Mouse (Mus musculus) CD4-positive helper T cell, adult 2 months (primary cell): ENCODE measurements around the gene Enc1.

ENCODE experiments used
- DNase-seq: peaks from one replicate; pipeline ENCODE4 v3.0.0-alpha.2; 2012; ENCODE audit warnings: low read depth, missing footprints, low spot score

The Enc1 gene

GRCm38 (mm10) chr13:97240965-97241786 is at the start of gene Enc1:
Gene Enc1 (plus strand): TSS chr13:97241105.
- peak; percentile 96 for DNase-seq

DNA sequence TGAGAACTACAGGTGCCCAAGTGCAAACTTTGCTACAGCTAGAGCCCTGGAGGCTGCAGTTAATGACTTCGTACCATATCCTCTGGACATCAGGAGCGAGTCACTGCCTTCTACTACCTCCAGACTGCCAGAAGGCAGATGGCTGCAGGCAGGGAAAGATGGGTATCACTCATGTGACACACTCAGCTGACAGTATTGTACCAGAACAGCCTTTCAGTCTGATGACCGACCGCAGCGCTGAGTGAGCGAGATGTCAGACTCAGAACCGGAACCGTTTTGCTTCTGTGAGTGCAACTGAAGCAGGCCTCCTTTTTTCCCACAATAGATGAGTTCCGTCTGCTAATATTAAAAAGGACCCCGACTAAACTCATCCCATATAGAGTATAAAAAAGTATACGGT is 48.3 kb upstream of the Enc1 start:
- no peak for DNase-seq

GRCm38 (mm10) chr13:97193420-97193819 is 47.5 kb upstream of the Enc1 start:
- no peak for DNase-seq

DNA sequence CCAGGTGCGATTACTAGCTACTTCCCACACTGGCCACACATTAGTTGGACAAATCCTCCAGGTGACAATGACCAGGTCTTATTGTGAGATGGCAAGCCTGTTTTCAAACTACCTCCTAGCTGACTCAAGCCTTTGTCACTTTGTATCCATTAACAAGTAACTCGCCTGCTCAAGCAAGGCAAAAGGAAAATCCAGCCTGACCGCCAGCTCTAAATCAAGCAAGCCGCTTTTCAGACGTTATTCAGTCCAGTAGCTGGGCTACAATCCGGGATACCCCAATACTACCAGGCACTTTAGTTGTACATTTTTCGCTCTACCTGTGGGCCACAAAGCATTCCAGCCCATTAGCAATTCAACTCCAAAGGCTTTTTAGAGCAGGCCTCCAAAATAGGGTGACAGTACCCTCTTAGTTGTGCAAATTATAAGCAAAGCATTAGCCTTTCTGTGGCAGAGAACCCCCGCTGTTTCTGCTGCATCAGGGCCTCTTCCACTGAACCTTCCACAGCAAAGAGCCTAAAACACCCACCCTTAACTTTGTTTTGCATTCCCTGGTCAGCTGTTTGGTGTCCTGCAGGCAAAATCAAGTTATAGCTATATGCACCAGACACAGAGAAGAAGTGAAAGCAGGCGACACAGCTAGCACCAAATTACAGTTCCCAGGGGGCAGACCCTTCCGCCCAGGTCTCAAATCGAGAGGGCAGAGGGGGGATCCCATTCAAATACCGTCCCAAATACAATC is 44.5 kb upstream of the Enc1 start:
- no peak for DNase-seq

DNA sequence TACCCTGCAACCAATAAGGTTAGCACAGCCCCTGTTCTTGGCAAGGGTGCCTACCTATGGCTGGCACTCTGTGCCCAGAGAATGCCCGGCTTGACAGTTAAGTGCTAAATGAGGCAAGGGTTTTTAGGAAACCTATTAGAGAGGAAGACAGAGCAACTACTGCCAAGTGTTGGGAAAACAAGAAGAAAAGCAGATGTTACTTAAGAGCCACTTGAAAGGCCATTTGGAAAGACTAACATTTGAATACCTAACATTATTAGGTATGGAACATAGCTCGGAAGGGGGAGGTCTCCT is 44.0 kb upstream of the Enc1 start:
- no peak for DNase-seq

GRCm38 (mm10) chr13:97197932-97198562 is 42.9 kb upstream of the Enc1 start, which contains the start of gene Hexb:
Gene Hexb (minus strand): TSS chr13:97198357.
- DNase-seq = peak; percentile 90

DNA sequence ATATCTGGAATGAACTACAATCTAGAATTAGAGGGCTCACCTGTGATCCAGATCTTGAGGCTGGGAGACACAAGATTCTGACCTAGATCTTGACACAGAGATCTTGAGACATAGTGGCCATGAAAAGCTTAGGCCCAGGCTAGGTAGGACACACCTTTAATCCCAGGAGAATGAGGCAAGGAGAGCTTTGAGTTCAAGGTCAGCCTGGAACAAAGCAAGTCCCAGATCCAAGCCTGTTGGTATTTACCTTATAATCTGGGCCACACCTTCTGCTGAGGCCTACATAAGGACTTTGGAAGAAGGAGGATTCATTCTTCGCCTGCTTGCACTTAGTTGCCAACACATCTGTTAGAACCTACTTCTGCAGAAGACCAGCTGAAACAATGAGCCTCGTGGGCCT is 41.8 kb upstream of the Enc1 start:
- DNase-seq = no peak

GRCm38 (mm10) chr13:97201076-97201475 is 39.8 kb upstream of the Enc1 start:
- DNase-seq = no peak

DNA sequence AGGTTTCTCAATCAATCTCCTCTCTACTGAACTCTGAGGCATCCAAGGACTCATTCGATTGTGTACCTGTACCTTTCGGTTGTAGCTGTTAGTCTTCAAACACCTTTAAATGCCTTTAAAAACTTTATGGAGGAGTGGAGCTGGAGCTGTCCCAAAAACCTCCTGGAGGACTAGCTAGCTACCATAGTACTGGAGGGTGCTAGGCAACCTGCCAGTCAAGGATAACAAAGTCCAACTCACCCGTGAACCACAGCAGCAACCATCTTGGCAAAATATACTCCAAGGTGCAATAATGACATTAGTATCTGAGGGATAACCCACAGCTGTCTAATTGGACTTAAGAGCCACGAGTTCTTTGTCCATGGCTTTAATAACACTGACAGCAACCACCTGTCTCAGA is 39.0 kb upstream of the Enc1 start:
- DNase-seq = no peak

DNA sequence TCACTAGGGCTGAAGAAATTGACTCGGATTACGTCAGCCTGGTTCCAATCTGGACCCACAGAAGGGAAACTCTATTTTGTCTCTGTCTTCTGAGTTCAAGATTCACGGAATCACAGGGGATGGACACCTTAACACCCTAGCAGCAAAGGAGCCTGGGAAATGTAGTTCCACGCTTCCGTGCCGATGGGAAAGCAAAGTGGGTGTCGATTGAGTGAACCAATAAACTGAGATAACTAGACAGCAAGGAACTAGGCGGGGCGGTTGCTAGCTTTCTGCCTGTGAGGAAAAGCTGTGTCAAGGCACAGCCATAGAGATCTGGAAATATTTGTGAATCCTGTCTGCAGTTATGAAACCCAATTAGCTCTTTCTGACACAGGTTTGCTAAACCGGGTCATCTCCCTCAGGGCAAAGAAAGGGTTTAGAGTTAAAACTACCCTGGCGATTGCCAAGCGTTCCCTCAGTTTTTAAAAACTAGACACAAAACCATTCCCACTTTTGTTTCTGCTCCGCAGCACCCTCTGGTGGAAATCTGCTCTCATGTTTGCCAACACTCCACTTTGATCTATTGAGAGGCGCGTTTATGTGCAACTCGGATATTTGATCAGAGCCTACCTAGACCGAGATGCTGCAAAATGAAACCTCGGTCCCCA is 35.7 kb upstream of the Enc1 start:
- DNase-seq = peak; percentile 80

GRCm38 (mm10) chr13:97206046-97206445 is 34.9 kb upstream of the Enc1 start:
- DNase-seq = no peak

DNA sequence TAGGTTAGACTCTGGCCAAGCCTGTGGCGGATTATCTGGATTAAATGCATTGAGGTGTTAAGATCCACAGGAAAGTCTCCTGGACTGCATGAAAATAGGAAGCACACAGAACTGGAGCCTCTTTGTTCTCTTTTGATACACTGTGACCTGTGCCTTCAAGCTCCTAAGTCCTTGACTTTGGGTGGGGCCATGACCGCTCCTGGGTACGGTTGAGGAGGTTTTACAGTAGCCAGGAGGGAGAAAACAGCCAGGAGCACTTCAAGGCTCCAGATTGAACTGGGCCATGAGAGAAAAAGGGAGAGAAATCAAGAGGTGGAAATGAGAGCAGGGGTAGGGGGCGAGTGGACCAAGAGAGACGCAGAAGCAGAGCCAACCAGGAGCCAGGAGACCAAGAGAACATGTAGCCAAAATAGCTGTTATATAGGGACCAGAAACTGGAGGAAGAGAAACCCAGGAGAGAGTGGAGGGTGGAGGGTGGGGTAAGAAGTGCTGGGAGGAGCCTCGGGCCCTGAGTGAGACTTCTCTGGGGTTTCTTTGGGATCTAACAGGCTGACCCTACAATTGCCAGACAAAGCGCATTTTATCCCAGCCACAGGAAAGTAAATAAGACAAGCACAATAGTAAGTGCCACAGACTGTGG is 33.3 kb upstream of the Enc1 start:
- DNase-seq = no peak

- peak; percentile 86 for DNase-seq
These were observed 32.8 kb upstream of the Enc1 start for GRCm38 (mm10) chr13:97208112-97208478.

DNA sequence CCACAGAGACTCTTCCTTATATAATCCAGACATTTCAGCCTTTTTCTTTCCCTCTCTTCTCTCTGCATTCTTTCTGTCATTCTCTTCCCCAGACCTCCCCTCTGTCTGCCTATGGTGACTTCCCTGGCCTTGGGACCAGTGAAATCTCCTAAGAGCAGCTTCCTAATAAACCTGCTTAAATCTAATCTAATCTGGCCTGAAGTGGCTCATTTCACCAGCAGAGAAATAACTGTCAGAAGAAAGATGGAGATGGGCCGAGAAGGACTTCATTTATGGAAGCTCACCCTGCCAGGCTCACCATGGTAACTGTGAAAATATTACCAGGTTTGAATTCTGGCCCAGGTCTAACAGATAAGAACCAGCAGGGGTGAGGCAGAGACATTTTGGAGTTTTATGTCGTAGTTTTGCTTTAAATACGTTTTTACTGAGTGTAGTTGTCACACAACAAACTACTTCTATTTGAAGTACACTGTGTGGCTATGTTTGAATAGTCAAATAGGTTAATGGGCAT is 32.4 kb upstream of the Enc1 start:
- peak; percentile 39 for DNase-seq

DNA sequence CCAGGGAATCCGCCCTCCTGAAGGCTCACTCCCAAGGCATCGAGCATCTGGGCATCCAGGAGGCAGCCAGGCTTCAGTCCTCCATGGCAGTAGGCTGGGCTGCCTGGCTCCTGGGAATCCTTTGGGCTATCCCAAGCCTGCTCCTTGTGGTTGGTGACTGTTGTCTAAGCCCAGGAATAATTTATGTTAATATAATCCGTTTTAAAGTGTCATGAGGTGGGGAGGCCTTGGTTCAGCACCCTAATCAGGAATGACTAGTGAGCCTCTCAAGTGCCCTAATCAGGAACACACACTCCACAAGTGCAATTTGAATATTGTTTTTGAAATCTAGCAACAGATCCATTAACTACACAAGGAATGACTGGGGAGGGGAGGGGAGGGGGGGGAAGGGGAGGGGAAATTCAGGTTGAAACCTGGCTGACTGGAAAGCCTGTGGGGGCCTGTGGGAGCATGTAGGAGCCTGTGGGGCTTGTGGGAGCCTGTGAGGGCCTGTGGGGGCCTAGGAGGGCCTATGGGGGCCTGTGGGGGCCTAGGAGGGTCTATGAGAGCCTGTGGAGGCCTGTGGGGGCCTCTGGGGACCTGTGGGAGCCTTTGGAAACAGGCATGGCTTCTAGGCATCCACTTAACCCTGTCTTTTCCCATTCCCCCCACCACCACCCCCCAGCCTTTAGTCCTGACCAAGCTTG is 26.2 kb upstream of the Enc1 start:
- DNase-seq = no peak

- DNase-seq = no peak
These were observed 25.3 kb upstream of the Enc1 start for GRCm38 (mm10) chr13:97215563-97215962.

- no peak for DNase-seq
These were observed 24.7 kb upstream of the Enc1 start for GRCm38 (mm10) chr13:97216196-97216595.

GRCm38 (mm10) chr13:97220022-97220421 is 20.9 kb upstream of the Enc1 start:
- no peak for DNase-seq

- no peak for DNase-seq
These were observed 17.0 kb upstream of the Enc1 start for GRCm38 (mm10) chr13:97223856-97224255.

- no peak for DNase-seq
These were observed 16.4 kb upstream of the Enc1 start for GRCm38 (mm10) chr13:97224341-97224982.
